Mouse (Mus musculus) liver, embryonic 14.5 days (tissue): ENCODE results near the gene Slc2a9. TPM values are rescaled to one million over a fixed set of nuclear protein-coding genes. Genes with fewer than 3 reads are reported as not detected.

Source experiments
- ATAC-seq: fragments of 200-750 bp; cut with Nextera tagmentation; 2 replicates; pipeline ENCODE4 v1.8.0; 2017; ENCODE audit warnings: moderate number of reproducible peaks, mild to moderate bottlenecking, moderate library complexity; ENCODE audit not compliant: insufficient read depth
- DNase-seq, 3 experiments: peaks; one replicate each; pipeline ENCODE4 v3.0.0-alpha.2; 2012 to 2013; ENCODE audit warnings: low read depth in 3 of 3, low spot score in 3 of 3
- H3K27ac ChIP-seq: fragments of 300-500 bp; sonication (generic); 2 replicates; pipeline ENCODE4 v1.5.1; 2014; ENCODE audit warnings: moderate library complexity, mild to moderate bottlenecking, control low read depth, inconsistent platforms
- H3K27me3 ChIP-seq: fragments of 300-500 bp; sonication (generic); 2 replicates; pipeline ENCODE4 v1.6.1; 2014; ENCODE audit warnings: mild to moderate bottlenecking, low read length, moderate library complexity; ENCODE audit not compliant: control insufficient read depth, insufficient read depth
- H3K36me3 ChIP-seq: fragments of 300-500 bp; sonication (generic); replicated peaks from 2 replicates; pipeline ENCODE4 v1.6.1; 2014; ENCODE audit warnings: low read depth; ENCODE audit not compliant: control insufficient read depth, insufficient read depth
- H3K4me1 ChIP-seq, 2 experiments: fragments of 200-500 bp in 1 of 2; fragments of 300-500 bp in 1 of 2; sonication (generic) in 1 of 2; replicated peaks; 2 replicates each; pipeline ENCODE4 v1.6.1; 2012 to 2014; ENCODE audit warnings: antibody characterized with exemption in 1 of 2, inconsistent platforms in 1 of 2, low read length in 1 of 2; ENCODE audit not compliant: control insufficient read depth in 2 of 2, insufficient read depth in 2 of 2
- H3K4me2 ChIP-seq: fragments of 300-500 bp; sonication (generic); 2 replicates; pipeline ENCODE4 v1.6.1; 2014; ENCODE audit warnings: low read depth, mild to moderate bottlenecking, control low read depth, moderate library complexity
- H3K4me3 ChIP-seq, 2 experiments: fragments of 200-500 bp in 1 of 2; fragments of 300-500 bp in 1 of 2; sonication (generic) in 1 of 2; 2 replicates each; pipeline ENCODE4 v1.5.1; 2012 to 2014; ENCODE audit warnings: low read depth in 2 of 2, low read length in 2 of 2, mild to moderate bottlenecking in 2 of 2, control low read depth in 1 of 2, inconsistent platforms in 1 of 2, moderate library complexity in 1 of 2; ENCODE audit not compliant: insufficient read depth in 1 of 2
- H3K9ac ChIP-seq: fragments of 300-500 bp; sonication (generic); replicated peaks from 2 replicates; pipeline ENCODE4 v1.6.1; 2014; ENCODE audit warnings: mild to moderate bottlenecking, control low read depth, moderate library complexity
- H3K9me3 ChIP-seq: fragments of 300-500 bp; sonication (generic); 2 replicates; pipeline ENCODE4 v1.6.1; 2016; ENCODE audit warnings: low read length, mixed read lengths; ENCODE audit not compliant: control insufficient read depth
- CTCF ChIP-seq: IDR thresholded peaks from 2 replicates; pipeline ENCODE4 v1.5.1; 2016; ENCODE audit warnings: antibody characterized with exemption, low read depth, control low read depth
- EP300 ChIP-seq: IDR thresholded peaks from 2 replicates; pipeline ENCODE4 v1.6.1; 2016; ENCODE audit warnings: antibody characterized with exemption, low read depth
- WGBS: fragments of 180-500 bp; shearing (Covaris S2); extraction: QIAGEN DNeasy Blood & Tissue Kit; methylation state at CpG from one replicate; pipeline ENCODE4 v1.1.7; 2014; ENCODE audit not compliant: insufficient replicate concordance; 5-methylcytosine and 5-hydroxymethylcytosine counted together
- polyA plus RNA-seq, 2 experiments: library from polyadenylated mRNA; depleted of rRNA in 1 of 2; stranded (reverse) in 1 of 2; unstranded in 1 of 2; fragments of >200 nt; fragmentation: Nextera tagmentation in 1 of 2; extraction: Ambion mirVana in 1 of 2; gene quantifications; 2 replicates each; pipeline versions ENCODE4 v1.2.1 to v1.2.3; 2012 to 2014

Gene Slc2a9
- polyA plus RNA-seq, 2 experiments: 1.6 to 1.9 TPM

- Histone ChIP-seq H3K9me3 (no peaks in the 10 kb centered on the region), H3K27ac (peak overlapping the region; percentile 63), H3K36me3 (no peaks in the 10 kb centered on the region), H3K4me2 (peak overlapping the region; percentile 19; the same call in 1 of the 2 replicates), H3K4me1 (peaks cover 3 to 23% of the 10 kb centered on the region in 2 experiments; a peak in 2 of 4 replicates), H3K27me3 (no peaks in the 10 kb centered on the region), H3K4me3 (no peak overlapping the region), H3K9ac (no peak overlapping the region)
- WGBS: 48% methylated on average over 6 of the region's 6 CpGs
- TF ChIP-seq EP300 (peak; percentile 81), CTCF (no peak)
- DNase-seq (peak; percentile 10 to 52 (median 41)), ATAC-seq (peak; percentile 92)
Observed at GRCm38 (mm10) chr5:38425569-38425968, 77.4 kb downstream of the Slc2a9 start.

GRCm38 (mm10) chr5:38422426-38422825 lies 80.5 kb downstream of the Slc2a9 start:
- whole genome bisulfite sequencing: 54% methylated on average over 4 of the region's 4 CpGs
- peaks cover 3 to 22% of the 10 kb centered on the region in 2 experiments; a peak in 2 of 4 replicates for H3K4me1 ChIP-seq
- no peaks in the 10 kb centered on the region for H3K9me3 ChIP-seq
- no peak overlapping the region for H3K4me2 ChIP-seq
- no peaks in the 10 kb centered on the region for H3K27me3 ChIP-seq
- TF ChIP-seq EP300 (no peak), CTCF (no peak)
- H3K9ac ChIP-seq: no peak overlapping the region
- no peak for ATAC-seq
- no peaks in the 10 kb centered on the region for H3K36me3 ChIP-seq
- no peak overlapping the region for H3K4me3 ChIP-seq
- no peak for DNase-seq
- no peak overlapping the region for H3K27ac ChIP-seq

- H3K4me1 ChIP-seq: no peaks in the 10 kb centered on the region
- ATAC-seq (no peak), DNase-seq (no peak)
- H3K27me3 ChIP-seq: no peaks in the 10 kb centered on the region
- 71% methylated on average over 6 of the region's 6 CpGs for WGBS
- no peak overlapping the region for H3K4me3 ChIP-seq
- H3K9me3 ChIP-seq: no peaks in the 10 kb centered on the region
- no peak overlapping the region for H3K27ac ChIP-seq
- H3K9ac ChIP-seq: no peak overlapping the region
- no peak overlapping the region for H3K4me2 ChIP-seq
- no peaks in the 10 kb centered on the region for H3K36me3 ChIP-seq
- no peak for TF ChIP-seq EP300
- no peak for TF ChIP-seq CTCF
Observed at GRCm38 (mm10) chr5:38418799-38419198, 84.1 kb downstream of the Slc2a9 start.

GRCm38 (mm10) chr5:38403612-38404011 lies 99.3 kb downstream of the Slc2a9 start:
- no peaks in the 10 kb centered on the region for H3K36me3 ChIP-seq
- H3K27me3 ChIP-seq: no peaks in the 10 kb centered on the region
- DNase-seq: no peak
- H3K27ac ChIP-seq: no peak overlapping the region
- no peaks in the 10 kb centered on the region for H3K9me3 ChIP-seq
- TF ChIP-seq CTCF: no peak
- TF ChIP-seq EP300: no peak
- H3K9ac ChIP-seq: no peak overlapping the region
- no peak overlapping the region for H3K4me3 ChIP-seq
- no peak for ATAC-seq
- 37% methylated on average over 3 of the region's 3 CpGs for WGBS
- H3K4me2 ChIP-seq: no peak overlapping the region
- no peaks in the 10 kb centered on the region for H3K4me1 ChIP-seq

GRCm38 (mm10) chr5:38402288-38402687 lies 100.7 kb downstream of the Slc2a9 start:
- Histone ChIP-seq H3K27me3 (no peaks in the 10 kb centered on the region), H3K27ac (no peak overlapping the region), H3K4me1 (no peaks in the 10 kb centered on the region), H3K9ac (no peak overlapping the region), H3K36me3 (no peaks in the 10 kb centered on the region), H3K9me3 (no peaks in the 10 kb centered on the region), H3K4me2 (no peak overlapping the region), H3K4me3 (no peak overlapping the region)
- TF ChIP-seq CTCF (no peak), EP300 (no peak)
- no peak for ATAC-seq
- DNase-seq: no peak
- 65% methylated on average over 3 of the region's 3 CpGs for WGBS
